Mouse (Mus musculus) activated CD4-positive, CD25-positive, alpha-beta regulatory T cell (primary cell): ENCODE data around the gene Kcp. TPM values are rescaled to one million over a fixed set of nuclear protein-coding genes. Genes with fewer than 3 reads are reported as not detected.

Experiments
- polyA plus RNA-seq, 2 experiments: library from polyadenylated mRNA; unstranded; fragments of 100-300 nt; shearing (Covaris generic); gene quantifications; one replicate each; pipeline ENCODE4 v1.2.1; 2017

The Kcp gene
- polyA plus RNA-seq = under 1 TPM; 0.20 to 0.42 TPM

GRCm38 (mm10) chr6:29507447-29508309 lies at the start of gene Kcp:
Kcp (minus strand) TSS chr6:29507952.

GRCm38 (mm10) chr6:29526281-29527251 lies 18.8 kb upstream of the Kcp start, which contains the start of gene Irf5:
Irf5 (plus strand) TSS chr6:29526625.

GRCm38 (mm10) chr6:29471137-29471536 lies 36.6 kb downstream of the Kcp start, which contains the start of gene Atp6v1fnb:
Atp6v1fnb (plus strand) TSS chr6:29471437.

GRCm38 (mm10) chr6:29467583-29468354 lies 40.0 kb downstream of the Kcp start, which contains the start of gene Atp6v1f:
Atp6v1f (plus strand) TSS chr6:29467718.

GRCm38 (mm10) chr6:29433038-29433803 lies 74.5 kb downstream of the Kcp start, which contains the start of gene Flnc:
Flnc (plus strand) TSS chr6:29433256.

Other genes with a start within 250 kb of the Kcp start
- gene Hilpda, start 235.5 kb downstream of the Kcp start, polyA plus RNA-seq = 10 to 100 TPM; 21.0 to 65.3 TPM
- under 1 TPM; 0.21 to 0.84 TPM for gene Fam71f2, start 228.4 kb downstream of the Kcp start, polyA plus RNA-seq
- gene Fam71f1, start 188.8 kb downstream of the Kcp start, polyA plus RNA-seq = not detected
- gene Calu, start 159.9 kb downstream of the Kcp start, polyA plus RNA-seq = 10 to 100 TPM; 77.0 to 88.0 TPM
- under 1 TPM; 0.24 to 0.36 TPM for gene Opn1sw, start 119.5 kb downstream of the Kcp start, polyA plus RNA-seq
- under 1 TPM; 0.17 to 0.79 TPM for gene Ccdc136, start 111.6 kb downstream of the Kcp start, polyA plus RNA-seq
- under 1 TPM in 1 of 2 experiments, not detected in 1; 0.11 TPM for gene Flnc, start 74.7 kb downstream of the Kcp start, polyA plus RNA-seq
- 100 to 1,000 TPM; 386 to 451 TPM for gene Atp6v1f, start 40.2 kb downstream of the Kcp start, polyA plus RNA-seq
- gene Atp6v1fnb, start 36.5 kb downstream of the Kcp start, polyA plus RNA-seq = under 1 TPM in 1 of 2 experiments, not detected in 1; 0.43 TPM
- 10 to 100 TPM; 13.0 to 36.4 TPM for gene Irf5, start 18.7 kb upstream of the Kcp start, polyA plus RNA-seq
- 10 to 100 TPM; 75.4 to 77.7 TPM for gene Tnpo3, start 101.9 kb upstream of the Kcp start, polyA plus RNA-seq
- 1 to 10 TPM; 1.2 TPM for gene Tspan33, start 186.3 kb upstream of the Kcp start, polyA plus RNA-seq
- gene Smo, start 227.6 kb upstream of the Kcp start, polyA plus RNA-seq = 1 to 10 TPM in 1 of 2 experiments, under 1 TPM in 1; 0.43 to 4.1 TPM